Mouse (Mus musculus) cerebellum, adult 11-12 months (tissue): Measurements from ENCODE around the gene Sh3bp4.

Source experiments
- DNase-seq: peaks from one replicate; pipeline ENCODE4 v3.0.0; 2022

Sh3bp4 gene

DNA sequence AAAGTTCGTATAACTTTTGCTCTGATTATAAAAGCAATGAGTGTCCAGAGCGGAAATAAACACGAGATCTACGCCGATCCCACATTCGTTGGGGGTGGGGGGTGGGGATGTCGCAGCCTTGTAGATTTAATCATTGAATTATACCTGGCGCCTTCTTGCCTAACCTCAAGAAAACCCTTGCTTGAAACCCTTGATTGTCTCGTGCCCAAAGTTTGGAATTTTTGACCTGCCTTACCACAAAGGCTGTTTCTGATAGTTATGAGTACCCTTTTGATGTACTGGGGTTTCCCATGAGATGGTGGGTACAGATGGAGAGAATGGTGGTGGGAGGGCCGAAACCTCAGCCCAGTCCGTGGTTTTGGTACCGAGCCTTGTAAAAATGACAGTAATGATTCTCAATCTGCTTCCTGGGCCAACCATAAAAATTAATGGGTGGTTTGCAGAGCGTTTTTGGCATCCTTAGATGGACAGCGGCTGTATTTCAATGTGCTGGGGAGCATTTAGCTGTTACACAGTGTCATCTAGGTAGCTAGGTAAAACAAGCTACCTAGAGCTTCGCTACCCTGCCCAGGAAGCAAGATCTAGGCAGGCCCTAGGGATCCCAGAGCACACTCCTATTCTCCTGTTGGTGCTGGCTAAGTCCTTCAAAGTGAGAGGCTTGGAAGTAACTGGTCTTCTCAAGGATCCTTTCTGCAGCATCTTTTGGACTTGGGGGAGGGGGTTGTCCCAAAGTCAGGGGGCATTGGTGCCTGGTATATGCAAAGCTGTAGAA is 1.3 kb downstream of the Sh3bp4 start:
- DNase-seq = no peak

DNA sequence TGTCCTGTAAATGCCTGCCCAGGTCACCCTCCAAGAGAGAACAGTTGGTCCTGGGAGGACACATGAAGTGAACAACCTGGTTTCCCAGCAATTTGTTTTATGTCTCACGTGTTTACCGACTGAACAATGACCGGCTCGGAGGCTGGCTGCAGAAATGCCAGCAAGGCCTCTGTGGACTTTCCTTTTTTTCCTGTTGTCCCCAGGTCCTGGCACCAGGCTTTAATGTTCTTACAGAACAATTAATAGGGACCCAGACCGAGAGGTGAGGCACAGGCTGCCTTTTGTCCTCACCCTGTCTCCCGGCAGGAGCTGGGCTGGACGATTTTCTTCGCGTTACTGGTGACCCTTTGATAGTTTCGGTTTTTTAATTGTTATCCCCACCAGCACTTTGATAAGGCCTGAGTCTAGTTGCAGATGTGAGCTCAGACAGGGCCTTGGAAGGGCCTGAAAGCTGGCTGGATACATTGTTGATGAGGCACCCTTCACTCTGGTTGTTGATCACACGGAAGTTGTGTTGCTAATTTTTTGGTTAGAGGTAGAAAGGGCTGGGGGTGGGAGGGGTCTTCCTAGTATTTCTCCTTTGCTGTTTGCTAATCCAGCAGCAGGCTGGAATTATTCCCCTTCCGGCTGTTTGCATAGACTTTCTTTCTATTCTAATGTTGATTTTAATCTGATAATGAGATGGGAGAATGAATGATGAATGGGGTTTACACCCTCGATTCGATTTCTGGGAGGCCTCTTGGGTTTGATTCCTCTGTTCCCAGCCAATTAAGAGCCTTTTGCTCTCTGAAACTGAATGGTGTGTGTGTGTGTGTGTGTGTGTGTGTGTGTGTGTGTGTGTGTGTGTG is 2.2 kb downstream of the Sh3bp4 start:
- DNase-seq = no peak

- no peak for DNase-seq
Measured at GRCm38 (mm10) chr1:89073291-89073846, 3.2 kb downstream of the Sh3bp4 start.

- no peak for DNase-seq
Measured at GRCm38 (mm10) chr1:89074678-89075077, 4.5 kb downstream of the Sh3bp4 start.

DNA sequence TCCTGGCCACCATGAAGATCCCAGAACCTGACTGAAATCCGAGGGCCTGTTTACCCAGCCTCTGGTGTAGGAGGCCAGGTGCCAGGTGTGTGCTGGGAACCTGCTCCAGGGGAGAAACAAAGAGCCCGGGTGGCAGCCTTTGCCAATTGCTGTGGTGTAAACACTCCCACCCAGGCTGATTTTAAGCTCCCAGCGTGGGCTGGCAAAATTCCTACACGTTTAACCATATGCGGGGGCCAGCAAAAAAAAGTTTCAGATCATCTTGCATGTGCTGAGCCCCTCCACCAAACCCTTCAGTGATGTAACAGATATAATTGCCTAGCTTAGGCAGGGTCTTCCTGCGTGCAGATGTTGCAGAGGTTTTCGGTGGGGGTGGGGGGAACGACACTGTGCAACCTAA is 4.9 kb downstream of the Sh3bp4 start:
- no peak for DNase-seq

GRCm38 (mm10) chr1:89076777-89077176 is 6.6 kb downstream of the Sh3bp4 start:
- no peak for DNase-seq

DNA sequence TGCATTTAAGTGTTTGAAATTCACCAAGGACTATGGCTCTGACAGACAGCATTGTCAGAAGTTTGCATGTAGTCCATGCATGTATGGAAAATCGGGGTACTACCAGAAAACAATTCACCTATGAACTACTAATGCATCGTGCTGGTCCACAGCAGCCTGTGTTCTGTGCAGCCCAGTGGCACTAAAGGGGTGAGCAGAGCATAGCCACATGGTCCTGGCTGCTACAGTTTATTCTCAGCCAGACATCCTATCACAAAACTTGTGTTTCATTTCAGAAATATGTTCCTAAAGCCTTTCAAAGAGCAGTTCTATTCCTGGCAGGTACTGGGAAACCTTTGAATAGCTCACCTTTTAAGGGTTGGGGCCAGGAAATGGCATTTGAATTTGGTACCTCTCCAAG is 8.0 kb downstream of the Sh3bp4 start:
- DNase-seq = no peak

DNA sequence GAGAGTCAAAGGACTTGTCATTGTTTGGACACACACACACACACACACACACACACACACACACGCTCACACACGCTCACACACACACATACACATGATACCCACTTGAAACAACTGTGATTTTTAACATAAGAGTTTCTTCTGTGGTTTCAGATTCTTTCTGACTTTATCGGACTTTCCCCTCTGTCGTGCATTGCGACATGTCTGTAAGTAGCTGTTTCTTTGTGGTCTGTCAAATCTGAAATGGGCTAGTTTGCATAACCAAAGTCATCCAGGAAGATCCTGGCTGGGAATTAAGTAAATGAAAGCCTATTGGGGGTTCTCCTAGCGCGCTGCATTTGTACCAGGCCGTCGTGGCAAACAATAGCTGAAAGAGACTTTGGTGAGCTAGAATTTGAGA is 8.5 kb downstream of the Sh3bp4 start:
- DNase-seq = no peak

GRCm38 (mm10) chr1:89079239-89079638 is 9.0 kb downstream of the Sh3bp4 start:
- DNase-seq = no peak

DNA sequence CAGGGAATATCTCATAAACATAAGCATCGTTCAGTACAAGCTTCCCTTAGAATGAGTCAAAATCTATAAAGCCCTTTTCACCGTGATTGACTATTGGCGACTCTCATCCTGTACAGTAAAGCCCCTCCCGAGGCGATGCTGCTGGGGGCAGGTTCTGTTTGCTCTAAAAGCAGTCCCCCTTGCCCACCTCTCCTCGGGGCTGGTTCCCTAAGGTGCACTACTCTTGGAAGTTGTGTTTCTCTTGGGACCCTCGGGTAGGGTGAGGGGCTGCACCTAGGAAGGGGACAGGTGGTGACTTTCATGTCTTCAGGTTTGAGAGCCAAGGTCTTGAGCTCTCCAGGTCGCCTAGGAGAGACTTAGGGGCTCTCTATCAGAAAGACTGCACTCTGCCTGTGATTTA is 10.2 kb downstream of the Sh3bp4 start:
- no peak for DNase-seq

DNA sequence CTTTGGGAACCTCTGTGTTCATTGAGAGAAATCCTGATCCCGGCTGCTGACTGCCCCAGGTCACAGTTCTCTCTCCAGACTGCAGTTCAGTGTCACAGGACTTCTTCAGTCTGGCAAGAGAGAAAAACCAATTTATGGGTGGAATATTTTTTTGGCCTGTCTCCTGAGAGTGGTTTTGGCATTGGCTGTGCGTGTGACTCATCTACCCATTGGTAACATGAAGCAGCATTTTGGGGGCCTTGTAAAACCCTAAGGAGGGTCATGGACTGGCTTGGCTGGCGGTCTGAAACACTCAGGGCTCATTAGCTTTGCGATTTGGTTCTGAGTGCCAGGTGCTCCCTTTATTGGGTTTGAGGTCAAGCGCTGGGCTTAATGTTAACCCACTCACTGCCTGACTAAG is 10.6 kb downstream of the Sh3bp4 start:
- DNase-seq = no peak

DNA sequence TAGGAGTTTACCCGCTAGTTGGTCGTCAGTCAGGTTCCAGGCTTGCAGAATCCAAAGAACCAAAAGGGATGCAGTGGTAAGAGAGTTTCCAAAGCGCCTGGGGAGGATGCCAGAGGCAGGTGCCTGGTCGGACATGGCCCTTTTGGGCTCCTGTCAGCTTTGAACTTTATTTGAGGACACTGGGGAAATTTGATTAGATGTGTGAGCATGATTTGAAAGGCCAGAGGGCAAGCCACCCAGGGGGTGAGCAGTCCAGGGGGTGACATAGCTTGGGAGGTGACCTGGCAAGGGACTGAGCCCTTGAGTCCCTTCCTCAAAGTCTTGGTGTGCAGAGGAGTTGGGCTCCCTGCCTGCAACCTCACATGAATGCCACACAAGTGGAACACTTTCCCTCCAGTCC is 11.2 kb downstream of the Sh3bp4 start:
- no peak for DNase-seq

- DNase-seq = no peak
Measured at GRCm38 (mm10) chr1:89082171-89082882, 12.1 kb downstream of the Sh3bp4 start.

DNA sequence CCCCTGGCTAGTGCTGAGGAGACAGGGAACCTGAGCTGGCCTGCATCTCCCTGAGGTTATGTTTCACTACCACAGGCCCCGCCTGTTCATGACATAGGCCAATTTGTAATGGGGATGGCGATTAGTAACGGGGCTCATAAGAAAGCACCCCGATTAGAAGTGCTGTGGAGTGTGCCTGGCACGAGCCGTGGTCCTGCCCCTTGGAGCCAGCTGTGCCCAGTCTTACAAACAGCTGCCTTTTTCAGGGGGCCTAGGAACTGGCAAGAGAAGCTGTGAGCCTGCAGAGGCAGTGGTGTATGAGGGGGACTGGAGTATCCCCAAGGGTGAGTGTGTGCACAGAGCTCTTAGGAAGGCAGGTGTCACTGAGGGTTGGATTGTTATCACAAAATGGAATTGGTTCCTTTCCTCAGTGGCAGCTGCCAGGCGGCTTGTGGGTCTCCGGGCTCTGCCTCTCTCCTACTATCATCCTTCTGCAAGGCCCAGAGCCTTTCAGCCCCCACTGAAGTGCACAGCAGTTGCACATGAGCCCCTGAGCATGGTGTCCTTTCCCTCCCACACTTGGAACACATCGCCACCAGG is 16.4 kb downstream of the Sh3bp4 start:
- no peak for DNase-seq

DNA sequence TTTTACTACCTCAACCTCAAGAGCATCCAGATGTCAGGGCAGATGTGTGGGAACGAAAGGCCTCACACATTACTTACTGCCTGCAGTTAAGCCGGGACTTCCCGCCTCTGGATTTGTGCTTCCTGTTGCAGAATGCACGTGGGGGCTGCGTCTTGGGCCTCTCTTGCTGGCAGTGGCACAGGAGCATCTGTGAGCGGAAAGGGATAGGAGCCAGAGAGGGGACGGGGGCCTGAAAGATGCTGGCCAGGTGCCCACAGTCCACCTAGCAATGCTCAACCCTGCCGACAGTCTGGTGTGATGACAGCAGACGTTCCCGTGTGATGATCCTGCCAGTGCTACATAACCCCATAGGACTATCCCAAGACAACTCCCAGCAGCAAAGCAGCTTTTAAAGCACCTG is 17.9 kb downstream of the Sh3bp4 start:
- no peak for DNase-seq

DNA sequence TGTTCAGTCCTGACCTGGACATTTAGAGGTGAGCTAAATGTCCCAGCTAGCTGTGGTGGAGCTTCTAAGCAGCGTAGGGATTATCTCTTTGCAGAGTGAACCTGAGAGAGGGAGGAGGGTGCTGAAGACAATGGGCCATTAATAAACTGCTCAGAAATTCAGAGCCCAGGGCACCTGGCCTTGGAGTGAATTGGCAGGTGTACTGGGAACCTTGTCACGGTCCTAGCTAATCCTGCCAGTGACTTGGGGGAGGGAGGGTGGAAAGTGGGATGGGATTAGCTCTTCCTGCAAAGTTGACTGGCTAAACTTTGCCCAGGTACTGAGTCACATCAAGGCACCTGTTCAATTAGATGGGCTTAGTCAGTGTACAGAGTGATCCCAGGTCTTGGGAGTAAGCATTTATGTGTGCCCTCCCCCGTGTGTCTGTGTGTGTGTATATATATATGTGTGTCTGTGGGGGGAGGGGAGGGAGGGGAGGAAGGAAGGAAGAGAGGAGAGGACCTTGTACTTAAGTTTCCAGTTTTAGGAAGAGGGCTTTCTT is 18.6 kb downstream of the Sh3bp4 start:
- no peak for DNase-seq

DNA sequence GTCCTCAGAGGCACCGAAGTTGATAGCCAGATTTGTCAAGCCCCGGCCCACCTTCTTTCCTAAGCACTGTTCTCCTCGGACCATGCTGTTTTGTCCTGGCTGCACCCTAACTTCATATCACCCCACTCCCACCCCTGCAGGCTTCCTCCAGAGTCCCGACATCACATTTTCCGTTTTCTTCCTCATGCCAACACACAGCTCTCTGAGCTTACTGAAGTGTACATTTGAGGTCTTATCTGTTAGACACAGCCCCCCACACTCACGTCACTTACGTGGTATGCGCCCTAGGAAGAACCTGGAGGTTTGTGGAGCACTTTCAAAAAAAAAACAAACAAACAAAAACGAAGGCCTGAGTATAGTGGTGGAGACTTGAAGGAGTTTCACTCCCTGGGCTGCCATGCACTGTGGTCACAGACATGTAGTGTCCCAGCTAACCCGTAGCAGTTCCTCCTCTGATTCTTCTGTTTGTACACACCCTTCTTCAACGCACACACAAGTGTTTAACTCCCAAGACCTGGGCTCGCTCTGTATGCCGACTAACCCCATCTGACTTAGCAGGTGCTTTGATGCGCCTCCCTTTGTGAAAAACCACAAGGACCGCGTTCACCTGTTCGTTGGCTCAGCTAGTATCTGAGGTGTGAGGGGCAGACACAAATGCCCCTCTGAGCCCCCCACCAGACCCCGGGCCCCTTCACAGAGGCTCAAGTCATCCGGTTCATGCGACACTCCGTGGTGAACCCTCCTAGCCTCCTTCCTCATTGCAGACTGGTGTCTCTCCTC is 19.8 kb downstream of the Sh3bp4 start:
- DNase-seq = no peak

- DNase-seq = no peak
Measured at GRCm38 (mm10) chr1:89090676-89091075, 20.5 kb downstream of the Sh3bp4 start.

DNA sequence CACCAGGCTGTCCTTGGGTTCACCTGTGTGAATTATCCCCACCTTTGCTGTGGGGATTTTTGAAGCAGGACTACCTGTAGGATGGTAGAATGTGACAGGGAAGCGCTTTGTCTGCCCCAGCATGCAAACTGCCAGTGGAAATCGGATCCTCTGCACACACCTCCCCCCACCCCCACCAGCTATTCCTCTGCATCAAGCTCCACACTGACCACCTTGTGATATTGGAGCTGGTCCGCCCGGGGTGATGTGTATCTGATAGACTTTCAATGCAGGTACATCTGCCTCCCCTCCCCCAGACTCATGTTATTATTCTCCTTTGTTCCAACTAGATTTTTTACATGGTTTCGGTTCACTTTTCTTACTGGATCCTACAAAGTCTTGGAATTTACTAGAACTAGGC is 21.8 kb downstream of the Sh3bp4 start:
- DNase-seq = no peak

DNA sequence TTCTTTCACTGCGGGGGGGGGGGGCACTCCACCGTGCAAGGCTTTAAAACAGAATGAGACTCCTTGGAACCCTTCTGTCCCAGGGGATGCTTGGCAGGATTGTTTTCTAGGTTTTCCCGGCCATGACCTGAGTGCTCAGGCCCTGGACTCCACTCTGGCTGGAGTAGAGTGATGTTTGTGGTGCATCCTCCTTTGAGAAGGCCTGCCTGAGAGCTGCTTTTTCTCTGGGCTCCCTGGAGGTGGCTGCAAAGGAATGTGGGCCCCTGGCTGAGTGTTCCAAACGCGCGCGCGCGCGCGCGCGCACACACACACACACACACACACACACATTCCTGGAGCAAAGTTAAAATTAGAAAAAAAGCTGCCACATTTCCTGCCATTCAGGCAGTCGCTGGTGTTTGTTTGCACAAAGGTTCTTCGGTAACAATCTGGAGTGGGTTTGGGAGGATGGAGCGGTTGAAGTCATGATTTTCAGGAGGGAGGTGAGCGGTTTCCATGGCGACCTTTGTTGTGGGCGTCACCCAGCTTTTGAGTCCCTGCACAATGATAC is 22.3 kb downstream of the Sh3bp4 start:
- no peak for DNase-seq

- no peak for DNase-seq
Measured at GRCm38 (mm10) chr1:89093696-89094095, 23.5 kb downstream of the Sh3bp4 start.

DNA sequence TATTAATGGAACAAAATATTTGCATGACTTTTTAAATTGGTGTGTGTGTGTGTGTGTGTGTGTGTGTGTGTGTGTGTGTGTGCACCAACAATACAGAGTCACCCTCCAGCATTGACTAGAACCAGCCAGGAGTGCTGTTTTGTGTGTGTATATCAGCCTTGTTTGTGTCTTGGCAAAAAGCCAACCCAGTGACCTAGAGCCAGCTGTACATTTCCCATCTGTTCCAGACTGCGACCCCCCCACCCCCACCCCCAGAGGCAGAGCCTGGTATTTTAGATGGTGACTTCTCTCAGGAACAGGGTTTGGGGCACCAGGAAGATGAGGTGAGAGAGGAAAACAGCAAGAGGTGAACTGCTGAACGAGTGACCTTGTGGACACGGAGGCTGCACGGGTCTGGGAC is 24.2 kb downstream of the Sh3bp4 start:
- no peak for DNase-seq
